9 mouse cellular contexts compared by ENCODE assay signal in the genomic region with DNA sequence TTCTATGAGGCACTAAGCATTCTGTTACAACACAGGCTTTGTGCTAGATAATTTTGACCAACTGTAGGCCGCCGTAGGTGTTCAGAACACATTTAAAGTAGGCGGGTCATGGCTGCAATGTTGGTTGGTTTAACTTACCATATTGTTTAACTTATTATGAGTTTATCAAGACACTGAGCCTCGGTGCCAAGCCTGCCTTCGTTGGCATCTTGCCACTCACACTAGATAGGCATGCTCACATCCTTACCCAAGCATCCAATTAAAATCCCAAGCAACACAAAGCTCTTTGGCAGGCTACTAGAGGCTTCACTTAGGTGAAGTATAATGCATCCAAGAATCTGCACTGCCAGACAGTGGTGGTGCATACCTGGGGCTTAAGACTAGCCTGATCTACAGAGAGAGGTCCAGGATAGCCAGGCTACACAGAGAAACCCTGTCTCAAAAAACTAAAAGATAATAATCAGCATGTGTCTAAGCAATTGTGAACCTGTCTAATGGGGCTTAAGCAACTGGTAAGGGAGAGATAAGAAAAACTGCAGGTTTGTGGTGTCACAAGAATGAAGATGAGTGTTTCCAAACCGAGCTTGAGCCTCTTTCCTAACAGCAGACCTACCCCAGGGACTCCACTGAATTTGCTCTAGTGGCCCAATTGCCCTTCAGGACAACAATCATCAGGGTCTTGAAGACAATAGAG. TPM values are rescaled to one million over a fixed set of nuclear protein-coding genes. Genes with fewer than 3 reads are reported as not detected.
DNase-seq lines count a peak whose midpoint lies in the region; ATAC-seq lines count a peak whose summit lies in the region.
"Had no signal": no experiment of that assay in that cellular context is flagged by ENCODE, and none has a peak within 500 bp of the region (broad histone marks: within the 10 kb centered on the region; RNA-seq: fewer than 3 reads in every experiment).

No protein-coding gene starts in this region.

- peaks cover 35% of the 10 kb centered on the region for H3K4me1 ChIP-seq in embryonic facial prominence, embryonic 10.5 days
- peaks cover 15% of the 10 kb centered on the region for H3K4me1 ChIP-seq in hindbrain, embryonic 11.5 days (replicated peaks; ENCODE audit: control insufficient read depth, insufficient read depth, low read length)
- peaks cover 93% of the 10 kb centered on the region for H3K4me1 ChIP-seq in midbrain, embryonic 15.5 days

- H3K9me3 ChIP-seq in embryonic facial prominence, embryonic 10.5 days: no peaks in the 10 kb centered on the region
- H3K9me3 ChIP-seq in hindbrain, embryonic 11.5 days (ENCODE audit: control insufficient read depth, low read length): no peaks in the 10 kb centered on the region
- no peaks in the 10 kb centered on the region for H3K9me3 ChIP-seq in midbrain, embryonic 15.5 days

- H3K9ac ChIP-seq in hindbrain, embryonic 11.5 days (ENCODE audit: low read depth, low read length): no peak overlapping the region
- H3K9ac ChIP-seq in midbrain, embryonic 15.5 days: no peak overlapping the region

- no peaks in the 10 kb centered on the region for H3K27me3 ChIP-seq in embryonic facial prominence, embryonic 10.5 days (replicated peaks; ENCODE audit: low read depth, poor library complexity, severe bottlenecking)
- H3K27me3 ChIP-seq in hindbrain, embryonic 11.5 days (ENCODE audit: control insufficient read depth, insufficient read depth, low read length): no peaks in the 10 kb centered on the region
- no peaks in the 10 kb centered on the region for H3K27me3 ChIP-seq in midbrain, embryonic 15.5 days (replicated peaks)
- H3K27me3 ChIP-seq: Patski had no signal

- intact Hi-C loops in left cerebral cortex, postnatal 4 days (cut with DNase I): no loop called here

- ATAC-seq in hindbrain, embryonic 11.5 days (ENCODE audit: low FRiP score): peak; percentile 62; the same call in 1 of the 2 replicates
- ATAC-seq in midbrain, embryonic 15.5 days (replicated peaks): no peak; the same call in 1 of the 2 replicates
- ATAC-seq: Patski had no signal

- peak overlapping the region; percentile 70 for H3K27ac ChIP-seq in embryonic facial prominence, embryonic 10.5 days (replicated peaks)
- H3K27ac ChIP-seq in hindbrain, embryonic 11.5 days (ENCODE audit: low read depth, low read length): peak overlapping the region; percentile 70
- peak overlapping the region; percentile 75 for H3K27ac ChIP-seq in midbrain, embryonic 15.5 days

- WGBS in embryonic facial prominence, embryonic 10.5 days: 88% methylated on average over 6 of the region's 6 CpGs
- 82% methylated on average over 6 of the region's 6 CpGs for WGBS in hindbrain, embryonic 11.5 days
- 63% methylated on average over 6 of the region's 6 CpGs for WGBS in midbrain, embryonic 15.5 days

- peak overlapping the region; percentile 28; the same call in 1 of the 2 replicates for H3K4me3 ChIP-seq in embryonic facial prominence, embryonic 10.5 days
- no peak overlapping the region for H3K4me3 ChIP-seq in hindbrain, embryonic 11.5 days (ENCODE audit: low read depth, low read length)
- no peak overlapping the region for H3K4me3 ChIP-seq in midbrain, embryonic 15.5 days

- peak; percentile 62 to 69 for DNase-seq in left cerebral cortex, adult 18-20 months (ENCODE audit: low spot score in 2 of 2)
- no peak for DNase-seq in left cerebral cortex, postnatal 4 days
- DNase-seq in embryonic facial prominence, embryonic 10.5 days (ENCODE audit: low spot score): no peak
- no peak for DNase-seq in hindbrain, embryonic 11.5 days (ENCODE audit: low spot score)
- DNase-seq in thymus, postnatal 36 days: no peak
- no peak for DNase-seq in adrenal gland, postnatal 14 days
- no peak for DNase-seq in adrenal gland, adult 8-10 months

- no peak overlapping the region for H3K4me2 ChIP-seq in hindbrain, embryonic 11.5 days (replicated peaks; ENCODE audit: low read depth, low read length)
- peak overlapping the region; percentile 38 for H3K4me2 ChIP-seq in midbrain, embryonic 15.5 days

- no peaks in the 10 kb centered on the region for H3K36me3 ChIP-seq in embryonic facial prominence, embryonic 10.5 days (replicated peaks)
- no peaks in the 10 kb centered on the region for H3K36me3 ChIP-seq in hindbrain, embryonic 11.5 days (ENCODE audit: control insufficient read depth, insufficient read depth, low read length)
- no peaks in the 10 kb centered on the region for H3K36me3 ChIP-seq in midbrain, embryonic 15.5 days (replicated peaks)

RNA-seq across cellular contexts. Expression of a gene that starts 17.6 kb away (rescaled TPM):
- total RNA-seq in left cerebral cortex, adult 18-20 months (2021): 100 to 1,000 TPM; 217 to 223 TPM
- total RNA-seq in left cerebral cortex, postnatal 4 days (2021): 100 to 1,000 TPM; 276 to 282 TPM
- polyA plus RNA-seq in embryonic facial prominence, embryonic 10.5 days (2016; fragmentation: Nextera tagmentation; extraction: Ambion mirVana): 8.0 and 10.5 TPM in 2 replicates
- 49.8 and 89.6 TPM in 2 replicates for polyA plus RNA-seq in hindbrain, embryonic 11.5 days (2014; fragmentation: Nextera tagmentation; extraction: Ambion mirVana)
- polyA plus RNA-seq in midbrain, embryonic 15.5 days (2015; fragmentation: Nextera tagmentation; extraction: Ambion mirVana): 39.7 and 44.6 TPM in 2 replicates
- total RNA-seq in adrenal gland, postnatal 14 days (2021): 13.0 and 18.7 TPM in 2 replicates
- 10 to 100 TPM; 15.5 to 30.7 (median 22.3) TPM for total RNA-seq in adrenal gland, adult 8-10 months (2022)

Comparison
In these comparisons a context has a peak if more than half of its experiments do, and no peak if none do; other contexts are left out.
1. DNase-seq: peak in left cerebral cortex, adult 18-20 months (2 of 2); none in left cerebral cortex, postnatal 4 days (single experiment), embryonic facial prominence, embryonic 10.5 days (single experiment), hindbrain, embryonic 11.5 days (single experiment), thymus, postnatal 36 days (0 of 2), adrenal gland, postnatal 14 days (single experiment) and adrenal gland, adult 8-10 months (single experiment).
2. RNA of a gene that starts 17.6 kb away (total RNA-seq): 276 to 282 TPM in left cerebral cortex, postnatal 4 days and 217 to 223 TPM in left cerebral cortex, adult 18-20 months; 15.5 to 30.7 TPM in adrenal gland, adult 8-10 months and 13.0 to 18.7 TPM in adrenal gland, postnatal 14 days; every median in the first group is over 4 times any median in the second.
3. Peak in every context shown above with its lines, with median percentiles within 50 percentile points of each other: H3K27ac ChIP-seq.